Mouse (Mus musculus): Measurements from ENCODE around the gene Olfr1317. TPM values are rescaled to one million over a fixed set of nuclear protein-coding genes. Genes with fewer than 3 reads are reported as not detected.

Gene Olfr1317
- polyA plus RNA-seq (2015; fragmentation: Illumina TruSeq; extraction: RNeasy Lipid Tissue Mini Kit (QIAGEN cat#74804); ENCODE audit: insufficient read depth, low read depth, low replicate concordance): not detected

DNA sequence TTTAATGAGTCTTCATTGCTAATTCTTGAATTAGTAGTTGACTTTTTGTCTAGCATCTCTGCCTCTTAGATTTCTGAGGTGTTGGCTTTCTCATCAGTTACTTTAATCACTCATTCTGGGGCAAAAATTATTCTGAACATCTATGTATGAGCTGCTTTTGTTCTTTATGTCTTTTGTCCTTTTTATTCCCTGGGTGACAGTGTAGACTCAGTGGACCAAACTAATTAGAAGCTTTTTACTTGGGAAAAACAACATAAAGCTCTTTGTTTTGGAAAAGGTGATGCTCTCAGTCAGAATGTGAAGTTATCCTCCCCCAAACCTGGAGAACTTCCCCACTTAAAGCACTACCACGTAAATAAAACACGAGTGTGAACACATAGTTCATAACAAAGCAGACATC is at the start of gene Olfr1317:
Olfr1317 (plus strand) TSS at position 301 of the 400 bp plus-strand sequence.

GRCm38 (mm10) chr2:112096681-112097080 is 43.4 kb upstream of the Olfr1317 start, which contains the start of gene Olfr1314:
Olfr1314 (minus strand) TSS chr2:112096781.

GRCm38 (mm10) chr2:112115340-112115739 is 24.8 kb upstream of the Olfr1317 start, which contains the start of gene Olfr1315-ps1:
Olfr1315-ps1 (minus strand) TSS chr2:112115440.

GRCm38 (mm10) chr2:112134877-112135276 is 5.3 kb upstream of the Olfr1317 start, which contains the start of gene Olfr1316:
Olfr1316 (minus strand) TSS chr2:112134977.

DNA sequence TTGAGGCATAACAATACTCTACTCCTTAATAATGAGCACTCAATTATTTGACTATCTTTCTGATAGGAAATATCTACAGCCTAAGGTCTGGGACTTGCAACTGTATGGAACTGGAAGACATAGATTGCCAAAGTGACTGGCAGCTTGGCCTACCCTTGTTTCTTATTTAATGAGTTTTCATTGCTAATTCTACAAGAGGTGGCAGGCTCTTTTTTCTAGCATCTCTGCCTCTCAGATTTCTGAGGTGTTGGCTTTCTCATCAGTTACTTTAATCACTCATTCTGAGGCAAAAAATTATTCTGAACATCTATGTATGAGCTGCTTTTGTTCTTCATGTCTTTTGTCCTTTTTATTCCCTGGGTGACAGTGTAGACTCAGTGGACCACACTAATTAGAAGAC is 13.8 kb downstream of the Olfr1317 start, which contains the start of gene Olfr1318:
Olfr1318 (plus strand) TSS at position 301 of the 400 bp plus-strand sequence.

Other genes with a start within 250 kb of the Olfr1317 start
- not detected for gene Olfr1306, start 224.1 kb upstream of the Olfr1317 start, polyA plus RNA-seq (2015; fragmentation: Illumina TruSeq; extraction: RNeasy Lipid Tissue Mini Kit (QIAGEN cat#74804); ENCODE audit: insufficient read depth, low read depth, low replicate concordance)
- gene Olfr1307, start 190.9 kb upstream of the Olfr1317 start, polyA plus RNA-seq (2015; fragmentation: Illumina TruSeq; extraction: RNeasy Lipid Tissue Mini Kit (QIAGEN cat#74804); ENCODE audit: insufficient read depth, low read depth, low replicate concordance): not detected
- gene Olfr1308, start 175.4 kb upstream of the Olfr1317 start, polyA plus RNA-seq (2015; fragmentation: Illumina TruSeq; extraction: RNeasy Lipid Tissue Mini Kit (QIAGEN cat#74804); ENCODE audit: insufficient read depth, low read depth, low replicate concordance): not detected
- not detected for gene Olfr1309, start 150.0 kb upstream of the Olfr1317 start, polyA plus RNA-seq (2015; fragmentation: Illumina TruSeq; extraction: RNeasy Lipid Tissue Mini Kit (QIAGEN cat#74804); ENCODE audit: insufficient read depth, low read depth, low replicate concordance)
- not detected for gene Olfr1310, start 127.6 kb upstream of the Olfr1317 start, polyA plus RNA-seq (2015; fragmentation: Illumina TruSeq; extraction: RNeasy Lipid Tissue Mini Kit (QIAGEN cat#74804); ENCODE audit: insufficient read depth, low read depth, low replicate concordance)
- gene Olfr1311, start 115.9 kb upstream of the Olfr1317 start, polyA plus RNA-seq (2015; fragmentation: Illumina TruSeq; extraction: RNeasy Lipid Tissue Mini Kit (QIAGEN cat#74804); ENCODE audit: insufficient read depth, low read depth, low replicate concordance): not detected
- gene Olfr1312, start 90.1 kb upstream of the Olfr1317 start, polyA plus RNA-seq (2015; fragmentation: Illumina TruSeq; extraction: RNeasy Lipid Tissue Mini Kit (QIAGEN cat#74804); ENCODE audit: insufficient read depth, low read depth, low replicate concordance): not detected
- not detected for gene Olfr1313, start 62.5 kb upstream of the Olfr1317 start, polyA plus RNA-seq (2015; fragmentation: Illumina TruSeq; extraction: RNeasy Lipid Tissue Mini Kit (QIAGEN cat#74804); ENCODE audit: insufficient read depth, low read depth, low replicate concordance)
- not detected for gene Olfr1314, start 43.5 kb upstream of the Olfr1317 start, polyA plus RNA-seq (2015; fragmentation: Illumina TruSeq; extraction: RNeasy Lipid Tissue Mini Kit (QIAGEN cat#74804); ENCODE audit: insufficient read depth, low read depth, low replicate concordance)
- gene Olfr1315-ps1, start 24.9 kb upstream of the Olfr1317 start, polyA plus RNA-seq (2015; fragmentation: Illumina TruSeq; extraction: RNeasy Lipid Tissue Mini Kit (QIAGEN cat#74804); ENCODE audit: insufficient read depth, low read depth, low replicate concordance): not detected
- gene Olfr1316, start 5.4 kb upstream of the Olfr1317 start, polyA plus RNA-seq (2015; fragmentation: Illumina TruSeq; extraction: RNeasy Lipid Tissue Mini Kit (QIAGEN cat#74804); ENCODE audit: insufficient read depth, low read depth, low replicate concordance): not detected
- gene Olfr1318, start 13.9 kb downstream of the Olfr1317 start, polyA plus RNA-seq (2015; fragmentation: Illumina TruSeq; extraction: RNeasy Lipid Tissue Mini Kit (QIAGEN cat#74804); ENCODE audit: insufficient read depth, low read depth, low replicate concordance): not detected
- gene Lpcat4, start 99.1 kb downstream of the Olfr1317 start, polyA plus RNA-seq (2015; fragmentation: Illumina TruSeq; extraction: RNeasy Lipid Tissue Mini Kit (QIAGEN cat#74804); ENCODE audit: insufficient read depth, low read depth, low replicate concordance): 4.5 TPM
- gene Nutm1, start 119.0 kb downstream of the Olfr1317 start, polyA plus RNA-seq (2015; fragmentation: Illumina TruSeq; extraction: RNeasy Lipid Tissue Mini Kit (QIAGEN cat#74804); ENCODE audit: insufficient read depth, low read depth, low replicate concordance): not detected
- 25.2 TPM for gene Nop10, start 121.6 kb downstream of the Olfr1317 start, polyA plus RNA-seq (2015; fragmentation: Illumina TruSeq; extraction: RNeasy Lipid Tissue Mini Kit (QIAGEN cat#74804); ENCODE audit: insufficient read depth, low read depth, low replicate concordance)
- 9.5 TPM for gene Slc12a6, start 125.5 kb downstream of the Olfr1317 start, polyA plus RNA-seq (2015; fragmentation: Illumina TruSeq; extraction: RNeasy Lipid Tissue Mini Kit (QIAGEN cat#74804); ENCODE audit: insufficient read depth, low read depth, low replicate concordance)
- not detected for gene Gm21985, start 126.0 kb downstream of the Olfr1317 start, polyA plus RNA-seq (2015; fragmentation: Illumina TruSeq; extraction: RNeasy Lipid Tissue Mini Kit (QIAGEN cat#74804); ENCODE audit: insufficient read depth, low read depth, low replicate concordance)
- gene Emc4, start 227.7 kb downstream of the Olfr1317 start, polyA plus RNA-seq (2015; fragmentation: Illumina TruSeq; extraction: RNeasy Lipid Tissue Mini Kit (QIAGEN cat#74804); ENCODE audit: insufficient read depth, low read depth, low replicate concordance): 17.5 TPM
- gene Katnbl1, start 238.9 kb downstream of the Olfr1317 start, polyA plus RNA-seq (2015; fragmentation: Illumina TruSeq; extraction: RNeasy Lipid Tissue Mini Kit (QIAGEN cat#74804); ENCODE audit: insufficient read depth, low read depth, low replicate concordance): 3.3 TPM

Data from pancreas, adult 10 weeks (tissue).